9 mouse cellular contexts compared by ENCODE assay signal in genomic region chr12:8509693-8510092, GRCm38 (mm10). TPM values are rescaled to one million over a fixed set of nuclear protein-coding genes. Genes with fewer than 3 reads are reported as not detected.
DNase-seq lines count a peak whose midpoint lies in the region; ATAC-seq and TF ChIP-seq lines count a peak whose summit lies in the region.
"Had no signal": no experiment of that assay in that cellular context is flagged by ENCODE, and none has a peak within 500 bp of the region (broad histone marks: within the 10 kb centered on the region; RNA-seq: fewer than 3 reads in every experiment).

No protein-coding gene starts in this region.

- H3K27ac ChIP-seq in liver, postnatal 0 days (ENCODE audit: low read depth), result no peak overlapping the region
- H3K27ac ChIP-seq in liver, embryonic 12.5 days, result no peak overlapping the region
- H3K27ac ChIP-seq in heart, postnatal 0 days (ENCODE audit: low read depth), result peak overlapping the region; percentile 77
- H3K27ac ChIP-seq in stomach, postnatal 0 days (replicated peaks), result no peak overlapping the region
- H3K27ac ChIP-seq: midbrain, embryonic 13.5 days had no signal

- no peak overlapping the region for H3K4me2 ChIP-seq in liver, postnatal 0 days (ENCODE audit: low read depth, low read length)
- no peak overlapping the region for H3K4me2 ChIP-seq in liver, embryonic 12.5 days
- no peak overlapping the region for H3K4me2 ChIP-seq in heart, postnatal 0 days (ENCODE audit: low read depth, low read length)
- no peak overlapping the region for H3K4me2 ChIP-seq in stomach, postnatal 0 days (replicated peaks; ENCODE audit: low read depth)
- H3K4me2 ChIP-seq: midbrain, embryonic 13.5 days had no signal

- no peaks in the 10 kb centered on the region for H3K36me3 ChIP-seq in liver, postnatal 0 days (replicated peaks; ENCODE audit: insufficient read depth, low read length)
- H3K36me3 ChIP-seq in liver, embryonic 12.5 days, result no peaks in the 10 kb centered on the region
- H3K36me3 ChIP-seq in heart, postnatal 0 days (replicated peaks; ENCODE audit: control insufficient read depth, insufficient read depth, low read length), result no peaks in the 10 kb centered on the region
- no peaks in the 10 kb centered on the region for H3K36me3 ChIP-seq in stomach, postnatal 0 days (ENCODE audit: control insufficient read depth, insufficient read depth, low read length)
- H3K36me3 ChIP-seq: midbrain, embryonic 13.5 days had no signal

- DNase-seq in adrenal gland, adult 8-10 months, result peak; percentile 40
- no peak for DNase-seq in adrenal gland, postnatal 25 days
- DNase-seq in liver, postnatal 0 days, result peak; percentile 34
- peak; percentile 95 for DNase-seq in heart, postnatal 0 days (ENCODE audit: low spot score)
- DNase-seq in stomach, postnatal 0 days (ENCODE audit: low spot score), result no peak
- DNase-seq in Muller cell, postnatal 12 days (ENCODE audit: inconsistent ontology term), result no peak
- no peak for DNase-seq in B cell, adult 2 months

- WGBS in liver, postnatal 0 days (ENCODE audit: insufficient replicate concordance), result 44% methylated on average over 5 of the region's 5 CpGs
- WGBS in liver, embryonic 12.5 days (ENCODE audit: insufficient replicate concordance), result 48% methylated on average over 5 of the region's 5 CpGs
- 15% methylated on average over 5 of the region's 5 CpGs for WGBS in heart, postnatal 0 days
- WGBS in stomach, postnatal 0 days, result 51% methylated on average over 5 of the region's 5 CpGs

- ATAC-seq in liver, postnatal 0 days, result peak; percentile 80
- ATAC-seq in liver, embryonic 12.5 days, result no peak
- peak; percentile 94 for ATAC-seq in heart, postnatal 0 days (ENCODE audit: insufficient read depth, low read depth)
- ATAC-seq in stomach, postnatal 0 days (ENCODE audit: low FRiP score, low TSS enrichment), result peak; percentile 58; the same call in 1 of the 2 replicates
- ATAC-seq: midbrain, embryonic 13.5 days had no signal

- TF ChIP-seq EP300 in liver, postnatal 0 days (IDR thresholded peaks at IDR 0.05; ENCODE audit: low read depth), result peak; percentile 45; the same call in 1 of the 2 replicates
- no peak for TF ChIP-seq EP300 in heart, postnatal 0 days (IDR thresholded peaks at IDR 0.05; ENCODE audit: low read depth)
- TF ChIP-seq EP300 in stomach, postnatal 0 days (optimal IDR thresholded peaks at IDR 0.05), result no peak

- peaks cover 16% of the 10 kb centered on the region for H3K4me1 ChIP-seq in liver, postnatal 0 days (ENCODE audit: insufficient read depth)
- H3K4me1 ChIP-seq in liver, embryonic 12.5 days, result peaks cover 10% of the 10 kb centered on the region
- H3K4me1 ChIP-seq in heart, postnatal 0 days (ENCODE audit: control insufficient read depth, insufficient read depth), result peaks cover 14% of the 10 kb centered on the region
- no peaks in the 10 kb centered on the region for H3K4me1 ChIP-seq in stomach, postnatal 0 days (replicated peaks; ENCODE audit: control insufficient read depth, insufficient read depth)
- H3K4me1 ChIP-seq: midbrain, embryonic 13.5 days had no signal

- no peaks in the 10 kb centered on the region for H3K27me3 ChIP-seq in liver, postnatal 0 days (ENCODE audit: insufficient read depth, low read length)
- no peaks in the 10 kb centered on the region for H3K27me3 ChIP-seq in liver, embryonic 12.5 days (replicated peaks)
- H3K27me3 ChIP-seq in heart, postnatal 0 days (ENCODE audit: control insufficient read depth, insufficient read depth, low read length), result no peaks in the 10 kb centered on the region
- H3K27me3 ChIP-seq in stomach, postnatal 0 days (ENCODE audit: control insufficient read depth, insufficient read depth, low read length), result no peaks in the 10 kb centered on the region
- H3K27me3 ChIP-seq: midbrain, embryonic 13.5 days had no signal

- H3K9me3 ChIP-seq in liver, postnatal 0 days (ENCODE audit: low read length), result no peaks in the 10 kb centered on the region
- no peaks in the 10 kb centered on the region for H3K9me3 ChIP-seq in liver, embryonic 12.5 days (replicated peaks)
- no peaks in the 10 kb centered on the region for H3K9me3 ChIP-seq in heart, postnatal 0 days (replicated peaks; ENCODE audit: control insufficient read depth, low read length)
- H3K9me3 ChIP-seq in stomach, postnatal 0 days (ENCODE audit: control insufficient read depth, low read length), result no peaks in the 10 kb centered on the region
- H3K9me3 ChIP-seq: midbrain, embryonic 13.5 days had no signal

- TF ChIP-seq CTCF in liver, postnatal 0 days (IDR thresholded peaks at IDR 0.05; ENCODE audit: low read depth), result no peak
- TF ChIP-seq CTCF in heart, postnatal 0 days (IDR thresholded peaks at IDR 0.05; ENCODE audit: low read depth), result no peak
- TF ChIP-seq CTCF in stomach, postnatal 0 days (IDR thresholded peaks at IDR 0.05; ENCODE audit: low read depth), result no peak

- no peak overlapping the region for H3K9ac ChIP-seq in liver, postnatal 0 days (replicated peaks)
- no peak overlapping the region for H3K9ac ChIP-seq in liver, embryonic 12.5 days
- H3K9ac ChIP-seq in heart, postnatal 0 days (replicated peaks; ENCODE audit: low read depth, low read length), result no peak overlapping the region
- no peak overlapping the region for H3K9ac ChIP-seq in stomach, postnatal 0 days (ENCODE audit: low read length)
- H3K9ac ChIP-seq: midbrain, embryonic 13.5 days had no signal

- no peak overlapping the region for H3K4me3 ChIP-seq in liver, postnatal 0 days (ENCODE audit: low read depth, low read length)
- no peak overlapping the region for H3K4me3 ChIP-seq in liver, embryonic 12.5 days
- H3K4me3 ChIP-seq in heart, postnatal 0 days (ENCODE audit: low read depth, low read length), result no peak overlapping the region
- H3K4me3 ChIP-seq in stomach, postnatal 0 days (ENCODE audit: low read depth, low read length), result no peak overlapping the region
- H3K4me3 ChIP-seq: midbrain, embryonic 13.5 days had no signal

RNA-seq across cellular contexts. Expression of gene Rhob, which starts 9.9 kb away (rescaled TPM):
- total RNA-seq in adrenal gland, adult 8-10 months (2022), result 100 to 1,000 TPM; 196 to 244 (median 223) TPM
- 182 and 212 TPM in 2 replicates for total RNA-seq in adrenal gland, postnatal 25 days (2021)
- 6.9 and 8.7 TPM in 2 replicates for polyA plus RNA-seq in liver, postnatal 0 days (2015; fragmentation: Nextera tagmentation; extraction: Ambion mirVana)
- polyA plus RNA-seq in liver, embryonic 12.5 days (2016; fragmentation: Nextera tagmentation; extraction: Ambion mirVana), result 12.3 and 12.4 TPM in 2 replicates
- total RNA-seq in heart, postnatal 0 days (2014; rRNA removed; ENCODE audit: low replicate concordance), result 202 and 228 TPM in 2 replicates
- polyA plus RNA-seq in heart, postnatal 0 days (2015; fragmentation: Nextera tagmentation; extraction: Ambion mirVana), result 31.4 and 34.2 TPM in 2 replicates
- polyA plus RNA-seq in stomach, postnatal 0 days (2015; fragmentation: Nextera tagmentation; extraction: Ambion mirVana), result 32.9 and 39.5 TPM in 2 replicates

Comparison
In these comparisons a context has a peak if more than half of its experiments do, and no peak if none do; other contexts are left out.
1. DNase-seq: peak in adrenal gland, adult 8-10 months (single experiment), liver, postnatal 0 days (single experiment) and heart, postnatal 0 days (single experiment); none in adrenal gland, postnatal 25 days (single experiment), stomach, postnatal 0 days (single experiment), Muller cell, postnatal 12 days (single experiment) and B cell, adult 2 months (0 of 2).